ENCODE assay signal across 16 mouse cellular contexts in the genomic region with DNA sequence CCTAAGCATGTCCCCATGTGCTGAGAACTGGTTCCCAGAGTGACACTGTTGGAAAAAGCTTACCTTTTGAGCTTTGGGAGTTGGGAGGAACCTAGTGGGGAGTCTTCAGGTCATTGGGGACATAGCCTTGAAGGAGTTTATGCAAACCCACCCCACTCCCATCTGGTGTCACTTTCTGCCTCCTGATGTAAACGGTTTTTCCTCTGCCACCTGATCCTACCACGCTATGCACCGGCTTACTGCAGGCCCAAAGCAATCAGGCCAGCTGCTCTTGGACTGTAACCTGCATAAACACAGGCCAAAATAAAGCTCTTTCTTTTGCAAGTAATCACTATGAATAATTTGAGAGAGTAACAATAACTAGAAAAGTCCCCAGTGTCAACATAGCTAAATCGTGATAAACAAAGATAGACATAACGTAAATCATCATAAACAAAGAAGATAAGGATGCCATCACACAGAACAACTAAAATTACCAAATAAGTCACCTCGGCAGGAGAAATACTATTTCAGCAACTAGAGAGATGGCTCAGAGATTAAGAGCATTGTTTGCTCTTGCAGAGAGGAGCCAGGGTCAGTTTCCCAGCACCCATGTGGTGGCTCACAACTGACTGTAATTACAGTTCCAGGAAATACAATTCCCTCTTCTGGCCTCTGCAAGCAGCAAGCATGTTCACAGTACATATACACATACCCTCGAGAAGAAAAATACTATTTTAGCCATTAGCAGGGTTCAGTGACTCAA.
"Had no signal": no experiment of that assay in that cellular context is flagged by ENCODE, and none has a peak within 500 bp of the region (broad histone marks: within the 10 kb centered on the region; RNA-seq: fewer than 3 reads in every experiment).

No protein-coding gene starts in this region.

- H3K9ac ChIP-seq: limb, embryonic 13.5 days; liver, embryonic 14.5 days; stomach, embryonic 15.5 days had no signal

- H3K27ac ChIP-seq: kidney, postnatal 0 days; layer of hippocampus, adult 2 months; limb, embryonic 10.5 days; limb, embryonic 13.5 days; liver, embryonic 14.5 days; stomach, embryonic 15.5 days had no signal

- H3K4me2 ChIP-seq: midbrain, embryonic 11.5 days; stomach, embryonic 15.5 days had no signal

- H3K36me3 ChIP-seq: limb, embryonic 10.5 days; limb, embryonic 13.5 days; stomach, embryonic 15.5 days had no signal

- ATAC-seq: intestine, postnatal 0 days had no signal

- H3K4me3 ChIP-seq: layer of hippocampus, adult 2 months; limb, embryonic 10.5 days; limb, embryonic 13.5 days; stomach, embryonic 15.5 days had no signal

- DNase-seq: kidney, adult 2 months; kidney, postnatal 25 days; layer of hippocampus, adult 9-11 months; lung, adult 2 months; lung, postnatal 14 days; lung, postnatal 4 days; midbrain, embryonic 14.5 days; thymus, postnatal 25 days had no signal

- H3K27me3 ChIP-seq: limb, embryonic 13.5 days; stomach, embryonic 15.5 days had no signal

- H3K9me3 ChIP-seq: limb, embryonic 10.5 days; limb, embryonic 13.5 days; stomach, embryonic 15.5 days had no signal
